Mouse (Mus musculus) olfactory bulb, adult 2 months (tissue): ENCODE measurements around the gene Ptpn21.

Experiments used
- CTCF ChIP-seq: fragments of 200-500 bp; IDR thresholded peaks from 2 replicates; pipeline ENCODE4 v1.5.1; 2012; ENCODE audit warnings: low read depth, mild to moderate bottlenecking, low read length, moderate library complexity; ENCODE audit not compliant: insufficient read depth
- POLR2A ChIP-seq: fragments of 200-500 bp; IDR thresholded peaks from 2 replicates; pipeline ENCODE4 v1.6.1; 2012; ENCODE audit warnings: mild to moderate bottlenecking, low read depth, low read length, moderate library complexity; ENCODE audit not compliant: insufficient read depth

GRCm38 (mm10) chr12:98759700-98760099 lies 22.5 kb upstream of the Ptpn21 start:
- TF ChIP-seq POLR2A (no peak), CTCF (no peak)
